Mouse (Mus musculus) limb, embryonic 12.5 days (tissue): ENCODE measurements around the gene Bsg. TPM values are rescaled to one million over a fixed set of nuclear protein-coding genes. Genes with fewer than 3 reads are reported as not detected.
A peak's percentile ranks its signal among the peaks of the same experiment; 100 is the strongest.
"Not testable (repeated sequence)": the region's sequence is repeated elsewhere in the genome, so short reads cannot be mapped to it uniquely, and the experiment has no call there.

ENCODE experiments used
- ATAC-seq: fragments of 200-750 bp; cut with Nextera tagmentation; 2 replicates; pipeline ENCODE4 v1.8.0; 2017; ENCODE audit warnings: low read depth, moderate TSS enrichment; ENCODE audit not compliant: insufficient number of reproducible peaks, insufficient read depth, low FRiP score, low TSS enrichment
- H3K27ac ChIP-seq: fragments of 300-500 bp; sonication (generic); 2 replicates; pipeline ENCODE4 v1.5.1; 2016; ENCODE audit warnings: mild to moderate bottlenecking, moderate library complexity
- H3K27me3 ChIP-seq: fragments of 300-500 bp; sonication (generic); 2 replicates; pipeline ENCODE4 v1.6.1; 2016; ENCODE audit warnings: mild to moderate bottlenecking, moderate library complexity
- H3K36me3 ChIP-seq: fragments of 300-500 bp; sonication (generic); 2 replicates; pipeline ENCODE4 v1.6.1; 2016; ENCODE audit warnings: mild to moderate bottlenecking, moderate library complexity
- H3K4me1 ChIP-seq: fragments of 300-500 bp; sonication (generic); replicated peaks from 2 replicates; pipeline ENCODE4 v1.6.1; 2016
- H3K4me2 ChIP-seq: fragments of 300-500 bp; sonication (generic); 2 replicates; pipeline ENCODE4 v1.6.1; 2016; ENCODE audit warnings: mild to moderate bottlenecking, moderate library complexity
- H3K4me3 ChIP-seq: fragments of 300-500 bp; sonication (generic); replicated peaks from 2 replicates; pipeline ENCODE4 v1.5.1; 2016; ENCODE audit warnings: mild to moderate bottlenecking
- H3K9ac ChIP-seq: fragments of 300-500 bp; sonication (generic); replicated peaks from 2 replicates; pipeline ENCODE4 v1.6.1; 2016; ENCODE audit warnings: mild to moderate bottlenecking, moderate library complexity
- H3K9me3 ChIP-seq: fragments of 300-500 bp; sonication (generic); 2 replicates; pipeline ENCODE4 v1.6.1; 2016; ENCODE audit warnings: mild to moderate bottlenecking, moderate library complexity
- WGBS: fragments of 180-500 bp; shearing (Covaris S2); methylation state at CpG from one replicate; pipeline ENCODE4 v1.1.7; 2016; 5-methylcytosine and 5-hydroxymethylcytosine counted together
- polyA plus RNA-seq: library from polyadenylated mRNA; unstranded; fragments of >200 nt; fragmentation: Nextera tagmentation; extraction: Ambion mirVana; gene quantifications from 2 replicates; pipeline ENCODE4 v1.2.1, GENCODE M21; 2016

Bsg gene
- polyA plus RNA-seq, 1 experiment from 2014 or later, result 680 TPM

- Histone ChIP-seq H3K4me2 (no peak overlapping the region), H3K27ac (no peak overlapping the region), H3K27me3 (no peaks in the 10 kb centered on the region), H3K4me1 (peaks cover 18% of the 10 kb centered on the region), H3K9ac (no peak overlapping the region), H3K9me3 (0 out of 2 replicates have a peak, but pooled peaks cover 7% of the 10 kb centered on the region), H3K36me3 (peaks cover 5% of the 10 kb centered on the region), H3K4me3 (no peak overlapping the region)
- ATAC-seq, result no peak
- 84% methylated on average over 6 of the region's 6 CpGs for WGBS
Observed at GRCm38 (mm10) chr10:79694379-79694655, 10.0 kb upstream of the Bsg start.

- H3K27me3 ChIP-seq, result no peaks in the 10 kb centered on the region
- H3K36me3 ChIP-seq, result no peaks in the 10 kb centered on the region
- H3K9ac ChIP-seq, result no peak overlapping the region
- H3K4me1 ChIP-seq, result peaks cover 18% of the 10 kb centered on the region
- no peak overlapping the region for H3K4me3 ChIP-seq
- WGBS, result 67% methylated on average over 13 of the region's 13 CpGs
- 0 out of 2 replicates have a peak, but pooled peaks cover 7% of the 10 kb centered on the region for H3K9me3 ChIP-seq
- H3K4me2 ChIP-seq, result peak overlapping the region; percentile 40
- peak overlapping the region; percentile 90 for H3K27ac ChIP-seq
- no peak for ATAC-seq
Observed at GRCm38 (mm10) chr10:79695231-79696128, 8.8 kb upstream of the Bsg start.

DNA sequence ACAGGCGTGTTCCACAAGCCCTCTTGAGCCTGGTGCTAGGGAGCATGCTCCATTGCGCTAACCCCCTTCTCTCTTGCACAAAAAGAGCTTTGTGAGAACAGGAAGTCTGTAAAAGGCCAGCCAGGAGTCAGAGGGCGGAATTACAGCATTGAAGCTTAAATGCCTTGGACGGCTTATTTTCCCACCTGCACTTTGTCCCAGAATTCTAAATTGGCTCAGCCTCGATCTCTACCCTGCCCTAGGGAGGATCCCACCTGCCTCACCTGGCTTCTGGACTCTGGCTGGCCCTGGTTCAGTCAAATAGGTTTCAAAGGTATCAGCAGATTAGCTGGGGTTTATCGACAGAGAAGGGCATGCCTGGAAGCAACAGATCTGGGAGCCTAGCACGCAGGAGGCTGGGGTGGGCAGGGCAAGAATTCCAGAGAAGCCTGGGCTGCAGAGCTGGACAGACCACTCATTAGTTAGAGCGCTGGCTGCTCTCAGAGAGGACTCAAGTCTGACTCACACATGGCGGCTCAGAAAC, 8.1 kb upstream of the Bsg start:
- Histone ChIP-seq H3K9me3 (0 out of 2 replicates have a peak, but pooled peaks cover 7% of the 10 kb centered on the region), H3K36me3 (no peaks in the 10 kb centered on the region), H3K27me3 (no peaks in the 10 kb centered on the region), H3K4me1 (peaks cover 25% of the 10 kb centered on the region), H3K4me2 (peak overlapping the region; percentile 40), H3K4me3 (no peak overlapping the region), H3K9ac (no peak overlapping the region), H3K27ac (peak overlapping the region; percentile 90)
- 0 out of 2 replicates have a peak, but pooled peaks have one; percentile 33 for ATAC-seq
- 41% methylated on average over 9 of the region's 9 CpGs for WGBS

DNA sequence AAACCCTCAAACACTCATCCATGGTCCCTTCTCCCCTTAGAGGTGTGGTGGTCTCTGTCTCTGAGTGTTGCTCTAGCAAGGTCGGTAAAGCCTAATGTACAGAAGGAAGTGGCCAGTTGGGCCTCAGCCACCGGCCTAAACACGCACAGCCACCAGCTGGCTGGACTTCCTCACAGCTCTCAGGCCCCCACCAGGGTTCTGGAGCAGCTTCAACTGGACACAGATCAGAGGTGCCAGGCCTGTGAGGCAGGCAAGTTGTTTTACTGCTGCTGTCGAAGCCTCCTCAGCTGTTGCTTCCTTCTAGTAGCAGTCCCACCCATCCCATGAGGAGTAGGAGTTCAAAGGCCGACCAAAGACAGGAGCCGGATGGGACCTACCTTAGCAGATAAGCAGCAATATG, 6.4 kb upstream of the Bsg start:
- H3K9ac ChIP-seq, result no peak overlapping the region
- no peaks in the 10 kb centered on the region for H3K27me3 ChIP-seq
- no peak overlapping the region for H3K4me3 ChIP-seq
- H3K4me1 ChIP-seq, result peaks cover 25% of the 10 kb centered on the region
- 72% methylated on average over 6 of the region's 6 CpGs for WGBS
- no peak overlapping the region for H3K27ac ChIP-seq
- ATAC-seq, result no peak
- no peak overlapping the region for H3K4me2 ChIP-seq
- H3K36me3 ChIP-seq, result no peaks in the 10 kb centered on the region
- H3K9me3 ChIP-seq, result no peaks in the 10 kb centered on the region

GRCm38 (mm10) chr10:79698459-79698858, 5.8 kb upstream of the Bsg start:
- Histone ChIP-seq H3K27ac (no peak overlapping the region), H3K9me3 (no peaks in the 10 kb centered on the region), H3K9ac (no peak overlapping the region), H3K4me1 (peaks cover 25% of the 10 kb centered on the region), H3K4me3 (no peak overlapping the region), H3K4me2 (no peak overlapping the region), H3K36me3 (no peaks in the 10 kb centered on the region), H3K27me3 (no peaks in the 10 kb centered on the region)
- WGBS, result 92% methylated on average over 6 of the region's 6 CpGs
- ATAC-seq, result no peak

GRCm38 (mm10) chr10:79700676-79701075, 3.6 kb upstream of the Bsg start:
- H3K4me1 ChIP-seq, result peaks cover 27% of the 10 kb centered on the region
- 48% methylated on average over 7 of the region's 7 CpGs for WGBS
- H3K9me3 ChIP-seq, result no peaks in the 10 kb centered on the region
- peak overlapping the region; percentile 45; the same call in 1 of the 2 replicates for H3K27ac ChIP-seq
- no peak overlapping the region for H3K9ac ChIP-seq
- no peaks in the 10 kb centered on the region for H3K36me3 ChIP-seq
- no peak overlapping the region for H3K4me3 ChIP-seq
- ATAC-seq, result no peak
- H3K4me2 ChIP-seq, result no peak overlapping the region
- H3K27me3 ChIP-seq, result no peaks in the 10 kb centered on the region

GRCm38 (mm10) chr10:79701443-79702129, 2.7 kb upstream of the Bsg start:
- no peaks in the 10 kb centered on the region for H3K9me3 ChIP-seq
- no peak overlapping the region for H3K4me3 ChIP-seq
- H3K4me1 ChIP-seq, result peaks cover 27% of the 10 kb centered on the region
- no peak overlapping the region; the same call in 1 of the 2 replicates for H3K9ac ChIP-seq
- H3K4me2 ChIP-seq, result no peak overlapping the region
- WGBS, result 51% methylated on average over 10 of the region's 10 CpGs
- H3K36me3 ChIP-seq, result peaks cover 6% of the 10 kb centered on the region
- no peak for ATAC-seq
- H3K27ac ChIP-seq, result no peak overlapping the region; the same call in 1 of the 2 replicates
- no peaks in the 10 kb centered on the region for H3K27me3 ChIP-seq

DNA sequence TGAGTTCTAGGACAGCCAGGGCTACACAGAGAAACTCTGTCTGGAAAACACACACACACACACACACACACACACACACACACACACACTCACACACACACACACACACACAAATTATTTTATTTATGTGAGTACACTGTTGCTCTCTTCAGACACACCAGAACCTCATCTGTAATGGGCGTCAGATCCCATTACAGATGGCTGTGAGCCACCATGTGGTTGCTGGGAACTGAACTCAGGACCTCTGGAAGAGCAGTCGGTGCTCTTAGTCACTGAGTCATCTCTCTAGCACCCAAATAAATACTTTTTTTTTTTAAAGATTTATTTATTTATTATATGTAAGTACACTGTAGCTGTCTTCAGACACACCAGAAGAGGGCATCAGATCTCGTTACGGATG, 1.3 kb upstream of the Bsg start:
- not testable (repeated sequence) for H3K4me3 ChIP-seq, H3K27me3 ChIP-seq, H3K27ac ChIP-seq, H3K9ac ChIP-seq, H3K9me3 ChIP-seq, H3K4me2 ChIP-seq, ATAC-seq
- WGBS, result 85% methylated on average over 4 of the region's 4 CpGs
- H3K36me3 ChIP-seq, result peaks cover 19% of the 10 kb centered on the region
- H3K4me1 ChIP-seq, result peaks cover 38% of the 10 kb centered on the region

DNA sequence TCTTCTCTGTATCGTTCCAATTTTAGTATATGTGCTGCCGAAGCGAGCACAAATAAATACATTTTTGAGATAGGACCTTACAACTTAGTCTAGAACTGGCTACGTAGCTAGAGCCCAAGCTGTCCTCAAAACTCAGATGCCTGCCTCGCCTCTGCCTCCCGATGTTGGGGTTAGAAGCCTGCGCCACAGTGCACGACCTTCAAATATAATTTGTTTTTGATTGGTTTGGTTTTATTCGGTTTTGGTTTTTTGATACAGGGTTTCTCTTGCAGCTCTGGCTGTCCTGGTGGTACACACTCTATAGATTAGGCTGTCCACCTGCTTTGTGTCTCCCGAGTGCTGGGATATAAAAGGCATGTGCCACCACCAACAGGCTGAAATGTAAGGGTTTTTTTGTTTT, 750 bp upstream of the Bsg start:
- Histone ChIP-seq H3K4me2 (peak overlapping the region; percentile 98), H3K27me3 (no peaks in the 10 kb centered on the region), H3K36me3 (peaks cover 25% of the 10 kb centered on the region), H3K9me3 (no peaks in the 10 kb centered on the region), H3K4me3 (peak overlapping the region; percentile 73), H3K9ac (no peak overlapping the region; the same call in 1 of the 2 replicates), H3K27ac (peak overlapping the region; percentile 37; the same call in 1 of the 2 replicates), H3K4me1 (peaks cover 40% of the 10 kb centered on the region)
- 75% methylated on average over 10 of the region's 10 CpGs for WGBS
- ATAC-seq, result no peak

- Histone ChIP-seq H3K4me1 (peaks cover 40% of the 10 kb centered on the region), H3K4me3 (peak overlapping the region; percentile 73), H3K36me3 (peaks cover 39% of the 10 kb centered on the region), H3K9me3 (no peaks in the 10 kb centered on the region), H3K27me3 (no peaks in the 10 kb centered on the region), H3K27ac (no peak overlapping the region; the same call in 1 of the 2 replicates), H3K9ac (peak overlapping the region; percentile 83), H3K4me2 (peak overlapping the region; percentile 98)
- no peak for ATAC-seq
- WGBS, result 4% methylated on average over 10 of the region's 10 CpGs
Observed at GRCm38 (mm10) chr10:79704970-79705360, 674 bp downstream of the Bsg start.

- ATAC-seq, result no peak
- peak overlapping the region; percentile 73 for H3K4me3 ChIP-seq
- peak overlapping the region; percentile 98 for H3K4me2 ChIP-seq
- no peak overlapping the region for H3K27ac ChIP-seq
- WGBS, result 96% methylated on average over 5 of the region's 5 CpGs
- peak overlapping the region; percentile 83 for H3K9ac ChIP-seq
- H3K27me3 ChIP-seq, result no peaks in the 10 kb centered on the region
- no peaks in the 10 kb centered on the region for H3K9me3 ChIP-seq
- H3K36me3 ChIP-seq, result peaks cover 49% of the 10 kb centered on the region
- H3K4me1 ChIP-seq, result peaks cover 35% of the 10 kb centered on the region
Observed at GRCm38 (mm10) chr10:79705951-79706350, 1.7 kb downstream of the Bsg start.
